Mouse (Mus musculus) thymus, adult 2 months (tissue): ENCODE results near the gene Ripk4.

Source experiments
- CTCF ChIP-seq: fragments of 200-500 bp; IDR thresholded peaks from 2 replicates; pipeline ENCODE4 v1.5.1; 2012; ENCODE audit warnings: mild to moderate bottlenecking, control low read depth, low read length, moderate library complexity, borderline replicate concordance; ENCODE audit not compliant: control insufficient read depth, poor library complexity, insufficient read depth; ENCODE audit errors: extremely low read depth
- POLR2A ChIP-seq: fragments of 200-500 bp; IDR thresholded peaks from 2 replicates; pipeline ENCODE4 v1.6.1; 2012; ENCODE audit warnings: mild to moderate bottlenecking, low read length, control low read depth, moderate library complexity; ENCODE audit not compliant: control insufficient read depth, poor library complexity, insufficient read depth; ENCODE audit errors: extremely low read depth

DNA sequence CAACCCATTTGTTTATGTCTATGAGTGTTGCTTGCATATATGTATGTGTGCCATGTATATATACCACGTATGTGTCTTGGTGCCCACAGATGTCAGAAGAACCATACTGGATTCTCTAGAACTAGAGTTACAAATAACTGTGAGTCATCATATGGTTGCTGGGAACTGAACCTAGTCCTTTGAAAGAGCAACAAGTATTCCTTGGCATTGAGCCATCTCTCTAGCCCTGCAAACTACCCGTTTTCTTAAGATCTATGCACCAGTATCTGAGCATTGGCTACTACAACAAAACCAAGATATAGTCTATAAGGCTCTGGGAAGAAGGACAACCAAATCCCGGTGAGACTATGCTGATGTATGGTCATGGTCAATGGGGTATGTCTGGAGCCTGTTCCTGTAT is 33.6 kb upstream of the Ripk4 start:
- TF ChIP-seq CTCF, result no peak
- TF ChIP-seq POLR2A, result no peak
